Mouse (Mus musculus) T-helper 17 cell (primary cell): ENCODE measurements around the gene Nsfl1c.

Source experiments
- in situ Hi-C, 2 experiments: fragments of 300-600 bp; cut with MboI, MseI; formaldehyde crosslinking; loops; 1 replicate in 1 of 2; 2 replicates in 1 of 2; pipeline ENCODE4 v1.15.1; 2025; ENCODE audit warnings: high pct_unique_total_duplicates in 2 of 2

Gene Nsfl1c

DNA sequence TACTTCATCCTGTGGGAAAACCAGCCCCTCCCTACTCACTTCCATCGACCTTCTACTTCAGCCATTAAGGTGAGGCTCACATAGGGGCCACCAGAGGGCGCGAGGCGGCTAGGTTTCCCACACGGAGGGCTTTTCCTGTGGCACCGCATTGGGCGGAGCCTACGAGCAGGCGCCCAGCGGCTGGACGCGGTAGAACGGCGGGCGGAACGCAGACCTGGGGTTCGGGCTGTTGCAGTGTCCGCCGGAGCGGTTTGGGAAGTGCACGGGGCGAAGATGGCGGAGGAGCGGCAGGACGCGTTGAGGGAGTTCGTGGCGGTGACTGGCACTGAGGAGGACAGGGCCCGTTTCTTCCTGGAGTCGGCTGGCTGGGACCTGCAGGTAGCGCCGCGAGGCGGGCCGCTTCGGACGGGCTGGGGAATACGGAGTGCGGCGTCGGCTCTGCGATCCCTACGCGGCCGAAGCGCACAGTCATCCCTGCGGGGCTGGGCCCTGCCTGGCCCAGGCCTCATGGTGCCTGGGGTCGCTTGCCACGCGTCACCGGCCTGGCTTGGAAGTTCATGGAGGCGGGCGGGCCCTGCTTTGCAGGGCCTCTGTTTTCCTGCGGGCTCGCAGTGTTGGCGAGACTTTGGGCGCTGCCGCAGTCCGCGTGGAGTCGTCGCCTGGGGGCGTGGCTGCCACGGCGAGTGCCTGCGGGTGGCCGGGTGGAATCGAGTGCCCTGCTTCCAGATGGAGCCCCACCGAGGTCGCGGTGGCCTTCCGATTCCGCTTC, at the start of gene Nsfl1c:
Gene Nsfl1c, plus strand, starts transcription at position 148 of the 769 bp plus-strand sequence.
- in situ Hi-C loops = loop anchor here (5.0 to 25.0 kb wide), 5 partner anchors 33 to 368 kb away; partner anchors contain the start of genes Psmf1 (in 1 of the 2) and Sdcbp2 (in 1 of the 2)

DNA sequence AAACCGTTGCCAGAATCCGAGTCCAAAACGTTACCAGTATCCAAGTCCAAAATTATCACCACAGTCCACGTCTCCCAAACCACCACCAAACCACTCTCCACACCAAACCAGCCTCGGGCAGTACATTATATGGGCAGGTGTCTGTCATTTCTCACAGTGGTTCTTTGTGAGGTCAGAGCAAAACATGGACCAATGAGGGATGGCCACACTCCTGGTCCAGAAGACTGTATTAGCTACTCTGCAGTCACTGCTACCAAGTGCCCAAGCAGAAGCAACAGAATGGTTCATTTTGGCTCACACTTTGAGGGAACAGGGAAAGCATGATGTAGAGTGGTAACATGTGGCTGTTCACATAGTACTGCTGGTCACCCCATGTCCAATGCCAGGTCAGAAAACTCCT, 17.9 kb upstream of the Nsfl1c start, which contains the start of gene 4921509C19Rik:
Gene 4921509C19Rik, minus strand, starts transcription at position 101 of the 400 bp plus-strand sequence.
- in situ Hi-C loops = loop anchor here (25.0 kb wide), 2 partner anchors 211 to 386 kb away; no protein-coding TSS in a partner anchor

DNA sequence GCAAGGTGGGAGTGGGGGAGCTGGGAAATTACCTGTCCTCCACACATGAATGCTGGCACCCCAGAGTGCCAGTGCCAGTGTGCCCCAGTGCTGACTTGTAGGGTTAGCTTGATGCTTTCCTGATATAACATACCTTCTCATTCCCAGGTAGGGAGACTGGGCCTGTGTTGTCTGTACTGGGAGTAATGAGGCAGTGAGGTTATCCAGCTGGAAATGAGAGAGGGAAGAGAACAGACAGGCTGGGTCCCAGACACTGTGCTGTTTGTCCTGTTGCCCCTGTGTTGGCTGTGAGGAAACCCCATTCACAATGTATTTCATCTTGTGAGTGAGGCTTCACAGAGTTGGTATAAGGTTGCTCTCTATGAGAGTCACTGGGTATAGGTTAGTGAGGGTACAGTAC, 7.5 kb upstream of the Nsfl1c start:
- in situ Hi-C loops = loop anchor here (25.0 kb wide), 2 partner anchors 201 to 376 kb away; no protein-coding TSS in a partner anchor

DNA sequence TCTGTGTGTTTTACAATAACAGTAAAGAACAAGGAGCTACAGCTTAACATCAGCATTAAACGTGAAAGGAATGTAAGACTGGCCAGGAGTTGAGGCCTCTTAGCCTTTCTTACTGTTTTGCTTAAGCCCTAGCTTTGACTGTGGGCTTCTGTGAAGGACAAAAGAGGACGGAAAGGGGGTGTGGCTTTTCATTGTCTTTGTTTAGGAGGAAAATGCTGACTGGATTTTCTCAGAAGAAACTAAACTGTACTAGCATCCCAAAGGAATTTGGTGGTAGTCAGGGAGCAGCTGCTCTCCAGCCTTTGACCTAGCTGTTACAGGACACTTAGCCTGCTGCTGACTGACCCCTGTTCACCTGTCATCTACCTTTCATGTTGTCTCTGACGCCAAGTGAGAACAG, 4.4 kb downstream of the Nsfl1c start:
- in situ Hi-C loops = loop anchor here (10.0 to 25.0 kb wide), 3 partner anchors 76 to 364 kb away; partner anchors contain the start of gene Sdcbp2 (in 1 of the 2)

DNA sequence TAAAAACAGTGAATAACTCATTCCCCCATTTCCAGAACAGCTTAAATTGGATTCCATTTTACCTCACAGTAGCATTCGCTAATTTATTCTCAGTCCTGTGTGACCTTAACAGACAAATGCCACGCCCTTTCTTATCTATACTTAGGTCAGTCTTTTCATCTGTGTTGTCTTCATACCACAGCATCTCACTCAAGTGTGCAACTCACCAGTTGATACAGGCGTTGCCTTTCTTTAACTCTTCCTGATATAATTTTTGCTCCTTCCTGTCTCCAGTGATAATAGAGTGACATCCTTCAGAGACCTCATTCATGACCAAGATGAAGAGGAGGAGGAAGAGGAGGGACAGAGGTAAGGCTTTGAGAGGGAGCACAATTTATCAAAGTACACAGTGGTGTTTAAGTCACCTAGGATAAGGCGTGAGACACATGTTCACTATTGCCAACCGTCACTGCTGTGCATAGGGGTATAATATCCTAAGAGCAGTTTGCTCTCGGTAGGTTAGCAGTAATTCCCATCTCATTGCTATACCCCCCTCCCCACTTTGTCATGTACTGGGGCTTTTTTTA, 6.5 kb downstream of the Nsfl1c start:
- in situ Hi-C loops = no loop called here

DNA sequence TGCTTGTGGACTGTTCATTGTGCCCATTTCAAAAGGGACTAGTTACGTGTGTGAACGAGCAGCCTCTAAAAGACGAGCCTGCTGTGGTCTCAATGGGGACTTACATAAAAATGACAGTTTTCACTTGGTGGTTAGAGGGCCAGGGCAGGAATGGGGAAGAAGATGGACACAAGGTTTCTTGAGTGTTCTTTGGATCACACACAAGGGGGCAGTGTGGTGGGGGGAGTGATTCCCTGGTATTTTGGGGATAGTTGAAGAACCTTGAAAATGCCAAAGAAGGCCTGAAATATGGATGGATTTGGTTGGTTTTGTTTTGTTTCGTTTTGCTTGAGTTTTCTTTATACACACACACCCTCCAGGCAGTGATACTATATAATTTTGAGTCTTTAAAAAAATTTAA, 10.2 kb downstream of the Nsfl1c start:
- in situ Hi-C loops = no loop called here

DNA sequence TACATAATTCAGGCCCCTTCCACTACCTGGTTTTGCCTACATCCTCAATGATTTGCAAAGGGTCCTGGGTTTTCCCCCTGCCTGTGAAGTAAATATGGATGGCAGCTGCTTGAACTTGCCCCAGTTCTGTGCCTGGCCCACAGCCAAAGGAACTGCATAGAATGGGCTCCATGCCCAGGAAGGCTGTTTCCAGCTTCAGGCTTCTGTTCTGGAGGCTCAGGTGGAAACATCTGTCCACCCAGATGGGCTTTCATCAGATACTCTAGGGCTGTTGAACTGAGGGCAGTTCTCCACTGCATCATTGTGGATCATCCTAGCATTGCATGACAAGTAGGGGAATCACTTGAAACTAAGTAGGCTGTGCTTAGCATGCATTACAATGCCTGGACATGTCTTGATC, 18.2 kb downstream of the Nsfl1c start:
- in situ Hi-C loops = no loop called here

DNA sequence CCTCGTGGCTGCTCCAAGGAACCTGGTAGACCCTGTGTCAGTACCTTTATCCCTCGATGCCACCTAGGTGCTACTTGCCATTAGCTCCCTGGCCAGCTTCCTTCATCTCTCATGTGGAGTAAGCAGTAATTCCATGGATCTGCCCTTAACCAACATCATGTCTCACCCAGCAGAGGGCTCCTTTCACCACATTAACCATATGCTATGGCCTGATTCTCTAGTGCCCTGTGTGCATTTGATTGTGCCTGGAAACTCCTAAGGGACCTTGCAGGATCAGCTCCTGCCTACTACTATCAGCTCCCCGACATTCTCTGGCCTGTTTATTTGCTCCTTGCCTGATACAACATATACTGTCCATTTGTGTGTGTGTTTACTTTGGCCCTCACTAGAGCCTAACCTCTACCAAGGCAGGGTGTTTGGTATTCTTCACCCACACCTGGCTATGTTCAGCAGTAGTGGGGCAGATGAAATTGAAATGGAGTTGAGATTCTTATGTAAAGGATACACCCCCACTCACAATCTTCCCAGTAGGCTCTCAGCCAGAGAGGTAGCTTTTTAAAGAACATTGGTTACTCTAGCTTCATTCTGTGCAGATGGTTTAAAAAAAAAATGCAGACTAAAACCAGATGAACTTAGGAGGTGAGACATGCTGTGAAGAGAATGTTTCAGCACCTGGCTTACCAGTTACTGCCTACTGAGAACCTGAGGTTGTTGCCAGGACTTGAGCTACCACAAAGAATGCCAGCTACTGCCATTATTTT, 19.7 kb downstream of the Nsfl1c start:
- in situ Hi-C loops = no loop called here

DNA sequence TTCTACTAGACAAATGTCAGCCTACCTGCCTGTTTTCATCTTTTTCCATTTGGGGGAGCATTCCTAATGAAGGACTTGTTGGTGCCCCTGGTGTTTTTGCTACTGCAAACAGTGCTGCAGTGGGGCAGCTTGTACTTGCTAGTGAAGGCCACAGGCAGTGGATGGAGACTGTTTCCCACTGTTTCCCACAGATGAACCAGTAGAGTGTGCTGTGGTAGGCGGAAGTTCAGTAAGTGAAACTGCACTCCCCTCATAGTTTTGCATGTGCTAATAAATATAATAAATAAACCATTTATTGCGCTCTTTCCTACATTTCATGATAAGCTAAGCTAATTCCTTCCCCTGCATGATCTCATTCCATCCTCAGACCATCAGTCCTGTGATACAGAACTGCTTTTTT, 25.0 kb downstream of the Nsfl1c start:
- in situ Hi-C loops = no loop called here

DNA sequence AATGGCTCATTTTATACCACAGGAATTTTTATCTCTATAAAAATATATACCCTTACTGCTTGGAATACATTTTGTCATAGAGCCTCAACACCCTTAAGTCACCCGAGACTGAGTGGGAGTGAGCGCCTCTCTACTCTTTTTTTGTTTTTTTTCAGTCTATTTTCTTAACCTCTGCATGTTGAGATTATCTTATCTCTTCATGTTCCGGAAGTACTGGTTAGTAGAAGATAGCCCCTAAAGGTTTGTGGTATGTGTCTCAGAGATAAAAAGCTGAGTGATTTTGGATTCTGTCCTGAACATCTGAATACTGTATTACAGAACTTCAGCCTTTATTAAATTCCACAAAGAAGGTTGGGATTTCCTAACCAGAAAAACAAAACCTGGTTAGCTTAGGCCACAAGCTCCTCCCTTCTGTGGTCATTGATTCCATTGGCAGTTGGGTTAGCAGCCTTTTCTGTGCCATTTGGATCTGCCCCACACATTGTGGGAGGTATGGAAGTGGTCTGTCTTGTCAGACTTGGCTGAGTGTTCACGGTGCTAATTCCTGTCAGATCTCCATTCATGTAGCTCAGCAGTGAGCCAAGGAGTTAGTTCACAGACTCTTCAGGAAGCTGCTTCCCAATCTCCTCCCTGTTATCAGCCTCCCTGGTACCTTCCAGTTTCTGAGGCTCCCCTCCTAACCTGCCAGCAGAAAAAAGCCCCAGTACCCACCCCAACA, 30.5 kb downstream of the Nsfl1c start:
- in situ Hi-C loops = loop anchor here in 1 of 2 experiments (5.0 to 25.0 kb wide), 2 partner anchors 32 to 612 kb away; partner anchors contain the start of genes Abhd12, Gins1 and Nsfl1c

DNA sequence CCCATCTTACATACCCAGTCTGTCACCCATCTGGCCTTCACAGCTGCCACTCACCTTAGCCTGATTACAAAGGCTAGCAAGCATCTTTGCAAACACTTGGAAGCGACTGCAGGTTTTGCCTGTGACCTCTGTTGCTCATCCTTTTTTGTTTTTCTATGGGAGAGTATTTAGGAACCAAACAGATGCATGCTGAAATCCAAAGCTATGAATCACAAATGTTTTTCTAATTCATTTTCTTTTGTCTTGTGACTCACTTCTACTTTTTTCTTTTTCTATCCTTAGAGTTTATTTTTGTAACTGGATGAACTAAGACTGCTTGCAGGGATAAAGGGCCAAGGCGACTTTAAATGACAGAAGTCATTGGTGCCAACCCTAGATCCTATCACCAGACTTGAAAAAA, 31.5 kb downstream of the Nsfl1c start:
- in situ Hi-C loops = loop anchor here in 1 of 2 experiments (5.0 to 25.0 kb wide), 2 partner anchors 33 to 613 kb away; partner anchors contain the start of genes Abhd12, Gins1 and Nsfl1c

DNA sequence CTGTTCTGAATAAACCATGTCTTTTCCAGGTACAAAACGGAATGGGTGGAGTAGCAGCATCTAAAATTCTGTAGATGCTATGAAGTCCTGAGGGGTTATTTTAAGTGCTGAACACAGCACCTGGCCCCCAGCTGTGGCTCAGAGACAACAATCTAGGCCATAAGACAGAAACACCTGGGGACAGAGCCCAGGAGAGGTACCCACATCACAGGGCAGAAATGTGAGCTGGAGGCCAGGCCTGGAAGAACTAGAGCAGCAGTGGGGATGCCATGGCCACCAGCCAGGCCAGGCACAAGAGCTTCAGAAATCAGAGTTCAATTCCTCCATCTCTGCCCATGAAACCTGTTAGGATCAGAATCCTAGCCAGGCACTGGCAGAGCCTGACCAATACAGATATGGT, 34.1 kb downstream of the Nsfl1c start:
- in situ Hi-C loops = loop anchor here in 1 of 2 experiments (5.0 to 25.0 kb wide), 2 partner anchors 36 to 616 kb away; partner anchors contain the start of genes Abhd12, Gins1 and Nsfl1c

DNA sequence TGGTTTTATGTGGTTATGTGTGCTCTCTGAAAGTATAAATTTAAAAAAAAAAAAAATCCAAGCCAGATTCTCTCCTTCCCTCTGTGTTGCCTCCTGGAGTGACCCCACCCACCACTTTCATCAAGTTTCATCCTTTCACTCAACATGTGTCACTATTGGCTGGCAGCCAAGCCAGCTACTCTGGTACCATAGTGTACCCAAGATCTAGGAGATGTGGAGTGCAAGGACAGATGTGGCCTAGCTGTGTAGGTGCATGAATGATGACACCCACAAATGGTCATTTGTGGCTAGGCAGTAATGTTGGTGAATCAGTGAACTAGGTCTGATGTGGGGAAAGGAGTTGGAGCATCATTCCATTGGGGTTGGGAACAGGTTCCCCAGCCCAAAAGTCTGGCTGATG, 35.2 kb downstream of the Nsfl1c start:
- in situ Hi-C loops = loop anchor here in 1 of 2 experiments (5.0 to 25.0 kb wide), 2 partner anchors 37 to 617 kb away; partner anchors contain the start of genes Abhd12, Gins1 and Nsfl1c

DNA sequence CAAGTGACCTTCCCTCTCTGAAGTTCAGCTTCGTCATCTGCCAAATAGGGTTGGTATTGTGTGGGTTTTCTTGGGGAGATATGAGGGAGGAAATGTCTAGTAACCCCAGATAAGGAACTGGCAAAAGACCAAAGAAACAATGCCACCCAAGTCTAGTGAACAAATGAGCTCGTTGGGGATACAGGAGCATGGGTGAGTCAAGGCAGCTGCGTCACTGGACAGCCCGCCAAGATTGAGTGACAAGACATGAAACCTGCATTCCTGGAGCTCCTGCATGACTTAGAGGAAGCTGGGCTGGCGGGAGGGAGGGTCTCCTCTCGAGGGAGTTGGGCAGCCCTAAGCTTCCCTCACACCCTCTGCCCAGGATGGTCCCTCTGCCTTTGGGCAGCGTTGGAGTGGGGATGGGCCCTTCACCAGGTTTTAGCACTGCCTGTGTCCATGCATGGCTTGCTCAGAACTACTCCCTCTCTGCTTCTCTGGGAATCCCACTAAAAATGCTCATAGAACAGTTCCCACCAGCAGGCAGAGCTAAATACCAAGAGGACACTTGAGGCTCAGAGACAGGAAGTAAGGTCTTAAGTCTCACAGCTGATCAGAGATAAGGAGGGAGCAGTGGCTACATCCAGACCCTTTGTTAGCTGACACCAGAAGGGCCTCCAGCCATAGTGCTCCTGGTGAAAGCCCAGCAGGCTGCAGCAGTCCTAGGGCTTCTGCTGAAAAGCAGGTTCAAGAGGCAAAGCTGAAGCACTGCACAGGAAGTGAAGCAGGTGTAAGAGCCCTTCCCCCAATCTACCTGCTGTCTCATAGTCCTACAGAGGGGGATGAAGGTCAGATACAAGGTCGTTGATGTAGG, 36.6 kb downstream of the Nsfl1c start:
- in situ Hi-C loops = loop anchor here (5.0 to 25.0 kb wide), 2 partner anchors 437 to 618 kb away; partner anchors contain the start of genes Abhd12 (in 1 of the 2) and Gins1 (in 1 of the 2)

DNA sequence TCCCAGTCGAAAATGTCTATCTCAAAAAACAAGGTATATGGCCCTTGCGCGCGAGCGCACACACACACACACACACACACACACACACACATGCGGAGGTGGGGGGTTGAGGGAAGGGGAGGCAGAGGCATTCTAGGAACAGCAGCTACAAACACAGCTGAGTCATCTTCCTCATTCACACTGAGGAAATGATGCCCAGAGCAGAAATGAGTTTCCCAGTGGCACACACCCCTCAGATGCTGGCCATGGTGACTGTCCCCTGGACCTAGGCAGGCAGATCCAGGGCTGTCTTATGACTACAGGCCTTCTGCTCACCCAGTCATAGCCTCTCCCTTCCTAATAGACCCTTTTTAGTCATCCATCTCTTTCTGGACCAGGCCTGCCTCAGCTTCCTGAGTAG, 39.6 kb downstream of the Nsfl1c start:
- in situ Hi-C loops = loop anchor here (5.0 to 25.0 kb wide), 2 partner anchors 434 to 621 kb away; partner anchors contain the start of genes Abhd12 (in 1 of the 2) and Gins1 (in 1 of the 2)

DNA sequence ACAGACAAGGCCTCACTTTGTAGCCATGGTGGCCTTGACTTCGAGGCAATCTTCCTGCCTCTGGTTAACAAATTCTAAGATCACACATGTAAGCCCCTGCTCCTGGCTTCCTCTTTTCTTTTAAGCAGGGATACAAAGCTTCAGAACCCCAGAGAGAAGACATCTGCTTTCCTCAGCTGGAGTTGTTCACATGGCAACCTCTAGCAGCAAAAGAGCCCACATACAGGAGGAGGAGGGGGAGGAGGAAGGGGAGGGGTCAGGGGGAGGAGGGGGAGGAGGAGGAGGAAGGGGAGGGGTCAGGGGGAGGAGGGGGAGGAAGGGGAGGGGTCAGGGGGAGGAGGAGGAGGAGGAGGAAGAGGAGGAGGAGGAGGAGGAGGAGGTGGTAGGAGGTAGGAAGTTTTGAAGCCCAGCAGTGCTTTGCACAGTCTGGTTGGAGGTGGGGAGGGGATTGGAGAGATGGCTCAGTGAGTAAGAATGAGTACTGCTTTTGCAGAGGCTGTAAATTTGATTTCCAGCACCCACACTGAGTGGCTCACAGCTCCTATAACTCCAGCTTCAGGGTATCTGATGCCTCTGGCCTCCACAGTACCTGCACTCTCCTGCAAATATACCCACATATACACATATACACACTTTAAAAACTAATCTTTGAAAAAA, 42.1 kb downstream of the Nsfl1c start:
- in situ Hi-C loops = loop anchor here in 1 of 2 experiments (25.0 kb wide), 1 partner anchor 624 kb away; the partner anchor contains the start of genes Abhd12 and Gins1

DNA sequence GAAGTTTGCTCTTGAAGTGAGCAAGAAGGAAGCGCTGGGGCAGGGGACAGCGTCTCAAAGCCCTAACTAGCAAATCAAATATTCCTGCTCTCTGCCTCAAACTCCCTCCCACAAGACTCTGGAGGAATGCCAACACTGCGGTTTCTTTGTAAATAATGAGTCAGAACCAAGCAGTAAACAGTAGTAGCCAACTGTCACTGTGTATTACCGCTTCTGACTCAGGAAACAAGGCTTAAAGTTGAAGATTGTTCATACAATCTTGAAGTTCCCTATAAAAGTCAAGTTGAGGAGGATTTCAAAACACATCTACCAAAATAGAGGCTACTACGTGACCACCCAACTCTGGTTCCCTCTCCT, 42.6 kb downstream of the Nsfl1c start:
- in situ Hi-C loops = loop anchor here in 1 of 2 experiments (25.0 kb wide), 1 partner anchor 624 kb away; the partner anchor contains the start of genes Abhd12 and Gins1

DNA sequence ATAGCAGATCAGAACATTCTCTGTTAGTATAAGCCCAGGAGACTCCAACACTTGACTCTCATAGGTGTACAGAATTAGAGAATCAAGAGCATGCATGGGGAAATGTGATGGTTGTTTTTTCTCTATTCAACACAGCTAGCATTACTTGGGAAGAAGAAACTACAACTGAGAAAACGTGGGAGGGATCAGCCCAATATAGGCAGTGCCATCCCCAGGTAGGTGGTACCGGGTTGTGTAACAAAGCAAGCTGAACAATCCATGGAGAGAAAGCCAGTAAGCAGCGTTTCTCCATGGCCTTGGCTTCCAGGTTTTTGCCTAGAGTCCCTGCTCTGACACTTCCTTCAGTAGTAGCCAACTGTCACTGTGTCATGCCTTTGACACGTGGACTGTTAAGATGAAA, 44.7 kb downstream of the Nsfl1c start:
- in situ Hi-C loops = loop anchor here in 1 of 2 experiments (25.0 kb wide), 1 partner anchor 626 kb away; the partner anchor contains the start of genes Abhd12 and Gins1
